Mouse (Mus musculus) embryonic facial prominence, embryonic 15.5 days (tissue): ENCODE results near the gene Tmco1. TPM values are rescaled to one million over a fixed set of nuclear protein-coding genes. Genes with fewer than 3 reads are reported as not detected.

Source experiments
- ATAC-seq: fragments of 200-750 bp; cut with Nextera tagmentation; 2 replicates; pipeline ENCODE4 v1.8.0; 2017; ENCODE audit warnings: low read depth, moderate TSS enrichment; ENCODE audit not compliant: insufficient number of reproducible peaks, low FRiP score, low TSS enrichment
- H3K27ac ChIP-seq: fragments of 300-500 bp; sonication (generic); replicated peaks from 2 replicates; pipeline ENCODE4 v1.5.1; 2015; ENCODE audit warnings: mild to moderate bottlenecking, inconsistent platforms
- H3K27me3 ChIP-seq: fragments of 300-500 bp; sonication (generic); 2 replicates; pipeline ENCODE4 v1.6.1; 2015; ENCODE audit warnings: inconsistent platforms
- H3K36me3 ChIP-seq: fragments of 300-500 bp; sonication (generic); 2 replicates; pipeline ENCODE4 v1.6.1; 2015; ENCODE audit warnings: mild to moderate bottlenecking, inconsistent platforms
- H3K4me1 ChIP-seq: fragments of 300-500 bp; sonication (generic); 2 replicates; pipeline ENCODE4 v1.6.1; 2015; ENCODE audit warnings: inconsistent platforms
- H3K4me2 ChIP-seq: fragments of 300-500 bp; sonication (generic); replicated peaks from 2 replicates; pipeline ENCODE4 v1.6.1; 2015; ENCODE audit warnings: mild to moderate bottlenecking, inconsistent platforms
- H3K4me3 ChIP-seq: fragments of 300-500 bp; sonication (generic); replicated peaks from 2 replicates; pipeline ENCODE4 v1.5.1; 2015; ENCODE audit warnings: mild to moderate bottlenecking, inconsistent platforms
- H3K9ac ChIP-seq: fragments of 300-500 bp; sonication (generic); 2 replicates; pipeline ENCODE4 v1.6.1; 2015; ENCODE audit warnings: inconsistent platforms
- H3K9me3 ChIP-seq: fragments of 300-500 bp; sonication (generic); replicated peaks from 2 replicates; pipeline ENCODE4 v1.6.1; 2016; ENCODE audit warnings: inconsistent platforms
- WGBS: fragments of 180-500 bp; shearing (Covaris S2); methylation state at CpG from one replicate; pipeline ENCODE4 v1.1.7; 2015; 5-methylcytosine and 5-hydroxymethylcytosine counted together
- polyA plus RNA-seq: library from polyadenylated mRNA; unstranded; fragments of >200 nt; fragmentation: Nextera tagmentation; extraction: Ambion mirVana; gene quantifications from 2 replicates; pipeline ENCODE4 v1.2.1, GENCODE M21; 2015

The Tmco1 gene
- polyA plus RNA-seq, 1 experiment from 2014 or later: 92.5 TPM

DNA sequence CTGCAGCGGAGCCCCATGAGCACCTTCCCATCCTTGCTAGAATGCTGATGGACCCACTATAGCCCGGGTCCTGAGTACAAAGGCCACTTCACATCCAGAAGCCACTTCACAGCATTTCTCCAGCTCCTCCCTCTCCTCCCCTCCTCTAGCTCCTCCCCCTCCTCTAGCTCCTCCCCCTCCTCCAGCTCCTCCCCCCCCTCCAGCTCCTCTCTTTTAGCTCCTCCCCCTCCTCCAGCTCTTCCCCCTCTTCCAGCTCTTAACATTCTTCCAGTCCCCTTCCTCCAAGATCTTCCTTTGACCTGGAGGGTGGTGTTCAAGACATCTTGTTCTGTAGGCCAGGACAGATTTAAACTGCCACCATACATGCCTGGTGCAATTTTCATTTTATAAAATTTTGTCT is 8.1 kb upstream of the Tmco1 start:
- no peaks in the 10 kb centered on the region for H3K36me3 ChIP-seq
- 75% methylated on average over 2 of the region's 2 CpGs for WGBS
- H3K9me3 ChIP-seq: no peaks in the 10 kb centered on the region
- H3K4me2 ChIP-seq: no peak overlapping the region
- no peak overlapping the region for H3K27ac ChIP-seq
- no peak overlapping the region for H3K4me3 ChIP-seq
- no peaks in the 10 kb centered on the region for H3K4me1 ChIP-seq
- ATAC-seq: no peak
- H3K9ac ChIP-seq: no peak overlapping the region
- H3K27me3 ChIP-seq: no peaks in the 10 kb centered on the region

DNA sequence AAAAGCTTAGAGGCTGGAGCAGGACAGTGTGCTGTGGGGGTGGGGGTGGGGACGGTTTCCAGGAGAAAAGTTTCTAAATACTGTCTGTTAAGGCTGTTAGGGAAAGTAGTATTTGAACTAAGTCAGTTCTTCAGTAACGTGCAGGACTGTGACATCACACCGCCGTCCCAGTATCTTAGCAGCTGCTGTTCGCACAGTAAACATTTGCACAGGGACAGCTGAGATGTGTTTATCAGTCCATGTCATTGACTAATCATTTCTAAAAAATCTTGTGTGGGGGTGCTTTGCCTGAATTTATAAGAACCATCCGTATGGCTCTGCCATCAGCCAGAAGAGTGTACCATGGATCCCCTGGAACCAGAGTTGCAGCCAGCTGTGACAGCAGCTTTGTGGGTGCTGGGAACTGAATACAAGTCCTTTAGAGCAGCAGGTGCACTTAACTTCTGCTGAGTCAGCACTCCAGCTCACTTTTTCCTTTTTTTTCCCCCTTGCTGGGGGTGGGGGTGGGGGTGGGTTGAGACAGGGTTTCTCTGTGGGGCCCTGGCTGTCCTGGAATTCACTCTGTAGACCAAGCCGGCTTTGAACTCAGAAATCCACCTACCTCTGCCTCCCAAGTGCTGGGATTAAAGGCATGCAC is 2.6 kb upstream of the Tmco1 start:
- no peaks in the 10 kb centered on the region for H3K27me3 ChIP-seq
- H3K36me3 ChIP-seq: no peaks in the 10 kb centered on the region
- H3K9me3 ChIP-seq: no peaks in the 10 kb centered on the region
- 68% methylated on average over 7 of the region's 7 CpGs for WGBS
- no peak overlapping the region for H3K9ac ChIP-seq
- no peak for ATAC-seq
- no peak overlapping the region for H3K27ac ChIP-seq
- no peak overlapping the region for H3K4me3 ChIP-seq
- H3K4me1 ChIP-seq: peaks cover 11% of the 10 kb centered on the region; the same call in 1 of the 2 replicates
- H3K4me2 ChIP-seq: no peak overlapping the region

DNA sequence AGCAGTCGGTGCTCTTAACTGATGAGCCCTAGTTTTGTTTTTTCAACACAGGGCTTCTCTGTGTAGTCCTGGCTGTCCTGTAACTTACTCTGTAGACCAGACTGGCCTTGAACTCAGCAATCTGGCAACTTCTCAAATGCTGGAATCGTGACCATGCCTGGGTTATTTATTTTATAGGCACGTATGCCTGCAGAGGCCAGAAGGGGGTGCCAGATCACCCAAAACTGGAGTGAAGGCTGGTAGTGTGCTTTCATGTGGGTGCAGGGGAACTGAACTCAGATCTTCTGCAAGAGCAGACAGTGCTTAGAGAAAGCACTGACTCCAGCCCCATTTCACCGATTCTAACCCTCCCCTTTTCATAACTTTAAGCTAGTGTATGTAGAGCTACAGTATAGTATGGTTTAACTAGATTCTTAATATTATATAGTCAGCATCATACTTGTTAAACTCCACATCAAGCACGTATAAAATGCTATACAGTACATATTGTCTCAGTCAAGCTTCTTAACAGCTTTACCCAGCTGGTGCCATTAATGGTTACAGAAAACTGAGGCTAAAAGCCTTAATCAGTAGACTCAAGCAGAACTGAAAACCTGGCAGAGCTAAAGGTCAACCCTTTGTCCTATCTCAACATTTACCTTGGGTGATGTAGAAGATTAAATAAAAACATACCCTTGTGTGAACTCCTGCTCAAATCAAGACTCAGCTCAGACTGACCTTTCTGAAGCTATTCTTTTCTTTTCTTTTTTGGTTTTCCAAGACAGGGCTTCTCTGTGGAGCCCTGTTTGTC is 1.5 kb upstream of the Tmco1 start:
- Histone ChIP-seq H3K9me3 (no peaks in the 10 kb centered on the region), H3K27me3 (no peaks in the 10 kb centered on the region), H3K4me1 (peaks cover 11% of the 10 kb centered on the region; the same call in 1 of the 2 replicates), H3K36me3 (peaks cover 2% of the 10 kb centered on the region; the same call in 1 of the 2 replicates), H3K4me3 (no peak overlapping the region), H3K9ac (no peak overlapping the region), H3K27ac (no peak overlapping the region), H3K4me2 (no peak overlapping the region)
- no peak for ATAC-seq
- 64% methylated on average over 5 of the region's 5 CpGs for WGBS

DNA sequence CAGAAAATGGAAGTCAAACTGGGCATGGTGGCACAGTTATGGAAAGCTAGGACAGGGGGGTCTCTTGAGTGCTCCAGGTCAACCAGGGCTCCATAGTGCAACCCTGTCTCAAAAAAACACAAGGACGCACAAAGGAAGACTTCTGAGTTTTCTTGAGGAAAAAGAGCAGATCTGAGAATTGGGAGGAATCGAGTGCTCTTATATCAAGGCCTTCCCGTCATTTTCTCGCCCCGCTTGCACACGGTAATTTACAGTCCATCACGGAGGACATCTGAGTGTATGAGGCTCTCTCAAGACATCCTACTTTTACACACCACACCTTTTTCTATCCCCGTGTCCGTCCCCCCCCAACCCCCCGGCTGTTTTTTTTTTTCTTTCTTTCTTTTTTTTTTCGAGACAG is 504 bp upstream of the Tmco1 start:
- H3K4me2 ChIP-seq: peak overlapping the region; percentile 69
- peaks cover 12% of the 10 kb centered on the region for H3K36me3 ChIP-seq
- H3K27ac ChIP-seq: no peak overlapping the region
- H3K9me3 ChIP-seq: no peaks in the 10 kb centered on the region
- peak overlapping the region; percentile 72 for H3K4me3 ChIP-seq
- ATAC-seq: no peak
- H3K4me1 ChIP-seq: peaks cover 11% of the 10 kb centered on the region; the same call in 1 of the 2 replicates
- no peak overlapping the region for H3K9ac ChIP-seq
- WGBS: 66% methylated on average over 11 of the region's 11 CpGs
- no peaks in the 10 kb centered on the region for H3K27me3 ChIP-seq

DNA sequence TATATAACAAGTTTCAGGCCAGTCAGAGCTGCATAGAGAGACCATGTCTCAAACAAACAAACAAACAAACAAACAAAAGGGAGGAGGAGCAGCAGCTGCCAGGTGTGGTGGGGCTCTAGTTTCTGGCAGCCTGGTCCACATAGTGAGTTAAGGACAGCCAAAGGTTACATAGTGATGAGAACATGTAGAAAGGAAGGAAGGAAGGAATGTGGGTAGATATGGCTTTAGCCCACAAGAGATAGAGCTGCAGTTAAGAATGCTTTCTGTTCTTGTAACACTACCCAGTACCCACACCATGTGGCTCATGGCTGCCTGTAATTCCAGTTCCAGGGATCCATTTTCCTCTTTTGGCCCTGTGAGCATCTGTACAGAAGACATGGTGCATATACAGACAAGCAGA is 4.2 kb downstream of the Tmco1 start:
- H3K27me3 ChIP-seq: no peaks in the 10 kb centered on the region
- no peak overlapping the region for H3K27ac ChIP-seq
- peaks cover 7% of the 10 kb centered on the region; the same call in 1 of the 2 replicates for H3K4me1 ChIP-seq
- no peak overlapping the region for H3K9ac ChIP-seq
- H3K36me3 ChIP-seq: peaks cover 36% of the 10 kb centered on the region
- H3K4me2 ChIP-seq: no peak overlapping the region
- no peak overlapping the region for H3K4me3 ChIP-seq
- H3K9me3 ChIP-seq: no peaks in the 10 kb centered on the region
- ATAC-seq: no peak

DNA sequence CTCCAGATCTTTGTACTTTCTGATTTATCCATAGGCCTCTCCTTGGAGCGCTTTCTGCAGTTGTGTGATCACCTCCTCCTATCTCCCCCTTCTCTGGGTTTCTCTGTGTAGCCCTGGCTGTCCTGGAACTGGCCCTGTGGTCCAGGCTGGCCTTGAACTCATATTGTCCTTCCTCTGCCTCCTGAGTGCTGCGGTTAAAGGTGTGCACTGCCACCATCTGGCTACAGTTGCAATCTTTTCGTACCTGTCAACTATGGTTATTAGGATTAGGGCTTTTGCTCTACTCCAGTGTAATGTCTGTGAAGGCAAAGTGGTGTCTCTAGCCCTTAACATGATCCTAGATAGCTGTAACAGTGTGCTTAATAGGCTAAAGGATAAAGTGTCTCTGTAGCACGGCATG is 5.0 kb downstream of the Tmco1 start:
- Histone ChIP-seq H3K4me3 (no peak overlapping the region), H3K4me2 (no peak overlapping the region), H3K27me3 (no peaks in the 10 kb centered on the region), H3K36me3 (peaks cover 42% of the 10 kb centered on the region), H3K9me3 (no peaks in the 10 kb centered on the region), H3K4me1 (0 out of 2 replicates have a peak, but pooled peaks cover 4% of the 10 kb centered on the region), H3K27ac (no peak overlapping the region), H3K9ac (no peak overlapping the region)
- 82% methylated on average over 4 of the region's 4 CpGs for WGBS
- no peak for ATAC-seq

DNA sequence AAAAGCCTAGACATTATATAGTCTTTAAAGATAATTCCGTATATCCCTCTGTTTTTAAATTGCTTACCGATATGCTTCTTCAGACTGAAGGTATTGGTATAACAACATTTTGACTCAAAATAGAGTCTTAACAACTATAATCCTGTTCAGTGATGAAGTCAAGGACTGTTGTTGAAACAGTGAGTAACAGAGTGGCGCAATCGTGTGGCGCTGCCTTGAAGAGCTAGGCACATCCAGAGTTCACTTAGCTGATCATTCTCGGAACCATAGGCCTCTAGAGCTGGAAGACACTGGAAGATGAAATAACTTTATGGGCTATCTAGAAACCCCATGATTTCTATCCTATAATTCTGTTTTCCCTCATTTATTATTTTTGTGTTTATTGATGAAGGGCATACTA is 13.5 kb downstream of the Tmco1 start:
- no peak overlapping the region for H3K9ac ChIP-seq
- H3K9me3 ChIP-seq: no peaks in the 10 kb centered on the region
- no peaks in the 10 kb centered on the region for H3K4me1 ChIP-seq
- H3K4me3 ChIP-seq: no peak overlapping the region
- H3K27ac ChIP-seq: no peak overlapping the region
- H3K36me3 ChIP-seq: peaks cover 72% of the 10 kb centered on the region
- H3K27me3 ChIP-seq: no peaks in the 10 kb centered on the region
- ATAC-seq: no peak
- 96% methylated on average over 6 of the region's 6 CpGs for WGBS
- H3K4me2 ChIP-seq: no peak overlapping the region

DNA sequence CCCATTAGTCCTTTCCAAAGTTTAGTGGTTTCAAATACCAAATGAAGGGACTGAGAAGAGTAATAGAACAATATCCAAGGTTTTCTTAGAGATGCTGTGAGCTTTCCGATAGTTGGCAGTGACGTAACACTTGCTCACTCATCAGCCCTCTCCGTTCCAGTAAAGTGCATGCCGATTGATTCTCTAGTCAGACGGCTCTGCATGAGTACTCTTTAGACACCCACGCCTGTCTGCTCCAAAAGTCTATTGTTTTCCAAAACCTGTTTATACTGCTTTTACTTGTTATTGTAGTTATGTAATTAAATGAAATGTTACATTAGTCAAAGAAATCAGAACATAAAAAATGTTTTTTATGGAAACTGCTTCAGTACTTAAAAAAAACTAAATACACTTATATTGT is 20.6 kb downstream of the Tmco1 start:
- Histone ChIP-seq H3K27me3 (no peaks in the 10 kb centered on the region), H3K36me3 (peaks cover 53% of the 10 kb centered on the region), H3K4me3 (no peak overlapping the region), H3K4me2 (no peak overlapping the region), H3K9ac (no peak overlapping the region), H3K27ac (no peak overlapping the region), H3K9me3 (no peaks in the 10 kb centered on the region), H3K4me1 (no peaks in the 10 kb centered on the region)
- WGBS: 90% methylated on average over 6 of the region's 6 CpGs
- no peak for ATAC-seq

DNA sequence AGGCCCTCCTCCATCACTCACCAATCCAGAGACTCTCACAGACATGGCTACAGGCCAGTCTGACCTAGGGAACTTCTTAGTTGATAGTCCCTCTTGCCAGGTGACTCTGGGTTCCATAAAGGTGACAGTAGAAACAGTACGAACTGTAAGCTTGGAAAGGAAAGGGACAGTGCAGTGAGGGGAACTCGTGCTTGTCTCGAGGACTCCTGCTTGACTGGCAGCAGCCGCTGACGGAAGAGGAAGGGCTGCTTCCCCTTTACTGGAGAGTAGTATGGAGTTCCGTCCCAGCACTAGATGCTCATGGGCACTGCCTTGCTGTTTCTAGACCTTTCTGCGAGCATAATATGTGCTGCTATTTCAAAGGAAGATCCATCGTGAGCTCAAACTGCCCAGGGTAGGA is 22.9 kb downstream of the Tmco1 start:
- H3K4me1 ChIP-seq: no peaks in the 10 kb centered on the region
- no peak overlapping the region for H3K4me3 ChIP-seq
- no peak overlapping the region for H3K27ac ChIP-seq
- no peak for ATAC-seq
- no peak overlapping the region for H3K9ac ChIP-seq
- no peaks in the 10 kb centered on the region for H3K27me3 ChIP-seq
- peaks cover 45% of the 10 kb centered on the region for H3K36me3 ChIP-seq
- 86% methylated on average over 8 of the region's 8 CpGs for WGBS
- H3K4me2 ChIP-seq: no peak overlapping the region
- no peaks in the 10 kb centered on the region for H3K9me3 ChIP-seq

DNA sequence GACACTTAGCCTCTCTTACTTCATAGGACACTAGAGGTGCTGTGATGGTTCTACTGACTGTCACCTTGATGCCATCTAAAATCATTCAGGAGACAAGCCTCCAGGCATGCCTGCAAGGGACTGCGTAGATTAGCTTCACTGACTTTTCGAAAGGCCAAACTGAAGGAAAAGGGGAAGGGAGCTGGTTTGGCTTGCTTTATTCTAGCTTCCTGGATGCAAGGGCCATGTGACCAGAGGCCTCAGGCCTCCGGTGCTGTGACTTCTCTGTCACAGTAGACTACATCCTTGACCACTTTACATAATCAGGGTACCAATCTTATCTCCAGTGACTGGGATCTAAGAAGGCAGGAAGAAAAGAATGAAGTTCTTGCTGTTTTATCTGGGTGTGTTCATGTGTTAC is 28.2 kb downstream of the Tmco1 start:
- Histone ChIP-seq H3K4me1 (no peaks in the 10 kb centered on the region), H3K4me3 (no peak overlapping the region), H3K9ac (no peak overlapping the region), H3K27me3 (peaks cover 8% of the 10 kb centered on the region), H3K4me2 (no peak overlapping the region), H3K36me3 (peaks cover 19% of the 10 kb centered on the region; the same call in 1 of the 2 replicates), H3K9me3 (no peaks in the 10 kb centered on the region), H3K27ac (no peak overlapping the region)
- no peak for ATAC-seq
- WGBS: 80% methylated on average over 3 of the region's 3 CpGs

DNA sequence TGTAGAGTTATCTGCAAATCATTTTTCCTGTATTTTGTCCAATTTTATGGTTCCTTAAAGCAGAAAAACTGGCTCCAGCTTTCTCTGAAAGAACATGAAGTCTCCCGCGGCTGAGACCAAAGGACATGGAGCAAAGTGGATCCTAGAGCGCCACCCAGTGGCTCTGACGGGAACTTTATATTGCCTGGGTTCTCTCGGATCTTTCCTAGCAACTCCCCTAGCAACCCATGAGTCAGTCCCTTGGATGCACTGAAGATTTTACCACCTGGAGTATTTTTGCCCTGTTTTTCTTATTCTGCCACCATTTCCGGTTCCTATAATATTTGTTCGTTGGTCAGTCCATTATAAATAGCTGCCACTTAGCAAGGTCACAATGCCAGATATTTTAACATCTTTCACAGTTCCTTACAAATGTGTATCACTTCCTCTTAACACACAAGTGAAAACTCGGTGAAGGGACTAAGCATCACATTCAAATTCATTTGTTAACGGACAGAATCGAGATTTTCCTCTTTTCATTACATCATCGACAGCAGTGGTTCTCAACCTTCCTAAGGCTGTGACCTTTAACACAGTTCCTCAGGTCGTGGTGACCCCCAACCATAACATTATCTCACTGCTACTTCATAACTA is 29.4 kb downstream of the Tmco1 start:
- H3K4me2 ChIP-seq: no peak overlapping the region
- no peaks in the 10 kb centered on the region for H3K4me1 ChIP-seq
- no peak overlapping the region for H3K9ac ChIP-seq
- no peaks in the 10 kb centered on the region for H3K9me3 ChIP-seq
- 13% methylated on average over 12 of the region's 12 CpGs for WGBS
- peaks cover 10% of the 10 kb centered on the region for H3K27me3 ChIP-seq
- no peak overlapping the region for H3K4me3 ChIP-seq
- ATAC-seq: no peak
- H3K36me3 ChIP-seq: peaks cover 10% of the 10 kb centered on the region; the same call in 1 of the 2 replicates
- H3K27ac ChIP-seq: no peak overlapping the region
